Mouse (Mus musculus) adrenal gland, adult 18-20 months (tissue): ENCODE measurements around the gene Patl2. TPM values are rescaled to one million over a fixed set of nuclear protein-coding genes. Genes with fewer than 3 reads are reported as not detected.

Experiments
- DNase-seq, 2 experiments: peaks; one replicate each; pipeline ENCODE4 v3.0.0; 2021 to 2022; ENCODE audit warnings: low spot score in 2 of 2
- total RNA-seq, 2 experiments: library from RNA; stranded (reverse); gene quantifications; 1 replicate in 1 of 2; 2 replicates in 1 of 2; pipeline ENCODE4 v1.2.3; 2021

The Patl2 gene
- total RNA-seq, 2 experiments from 2014 or later = not detected

DNA sequence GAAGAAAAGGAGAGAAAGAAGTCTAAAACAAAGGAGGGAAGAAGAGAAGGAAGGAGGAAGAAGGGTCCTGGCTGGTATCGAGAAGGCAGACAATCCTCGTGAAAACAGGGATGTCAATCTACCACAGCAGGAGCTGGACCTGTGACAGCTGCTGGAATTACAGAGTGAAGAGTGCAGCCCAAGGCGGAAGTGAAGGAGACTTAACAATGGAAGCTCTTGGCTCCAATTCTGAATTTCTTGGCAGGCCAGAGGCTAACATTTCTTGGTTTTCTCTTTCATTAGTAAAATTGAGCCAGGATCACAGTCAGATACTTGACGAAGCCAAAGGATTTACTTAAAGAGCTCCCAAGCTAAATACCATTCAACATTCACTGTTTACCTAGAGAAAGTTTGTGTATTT lies 99.5 kb downstream of the Patl2 start:
- DNase-seq = no peak

DNA sequence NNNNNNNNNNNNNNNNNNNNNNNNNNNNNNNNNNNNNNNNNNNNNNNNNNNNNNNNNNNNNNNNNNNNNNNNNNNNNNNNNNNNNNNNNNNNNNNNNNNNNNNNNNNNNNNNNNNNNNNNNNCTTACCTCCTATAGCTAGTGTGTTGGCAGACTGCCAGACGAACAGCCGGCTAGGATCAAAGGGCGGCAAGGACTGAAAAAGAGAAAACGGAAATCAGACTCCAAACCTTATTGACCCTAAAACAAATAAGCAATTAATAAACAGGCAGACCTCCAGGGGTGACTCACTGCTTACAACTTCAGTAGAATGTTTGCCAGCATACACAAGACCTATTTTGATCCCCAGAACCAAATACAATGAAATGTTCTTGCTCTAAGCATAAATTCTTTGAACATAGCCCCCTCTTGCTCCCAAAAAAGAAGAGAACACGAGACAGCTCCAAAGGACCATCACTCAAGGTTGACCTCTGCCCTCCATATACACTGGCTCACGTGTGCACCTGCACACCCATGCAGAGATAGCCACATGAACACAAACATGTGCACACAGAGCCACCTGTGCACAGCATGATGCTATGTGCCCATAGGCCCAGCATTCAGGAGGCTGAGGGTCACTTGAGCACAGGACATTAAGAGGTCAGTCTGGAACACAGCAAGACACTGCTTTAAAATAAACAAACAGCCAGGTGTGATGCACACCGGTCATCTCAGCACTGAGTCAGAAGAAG lies 104.1 kb downstream of the Patl2 start:
- DNase-seq = no peak

Other genes with a start within 250 kb of the Patl2 start
- 10 to 100 TPM; 19.8 to 25.4 TPM for gene Ctdspl2, start 230.2 kb downstream of the Patl2 start, total RNA-seq
- gene Mageb3, start 230.1 kb downstream of the Patl2 start, total RNA-seq = not detected
- 10 to 100 TPM; 16.9 to 18.7 TPM for gene Eif3j1, start 157.6 kb downstream of the Patl2 start, total RNA-seq
- 10 to 100 TPM; 16.1 to 17.9 TPM for gene Spg11, start 67.8 kb downstream of the Patl2 start, total RNA-seq
- 1,000 to 10,000 TPM in 1 of 2 experiments, 100 to 1,000 TPM in 1; 825 to 1,833 TPM for gene B2m, start 38.5 kb downstream of the Patl2 start, total RNA-seq
- gene Trim69, start 25.5 kb downstream of the Patl2 start, total RNA-seq = under 1 TPM in 1 of 2 experiments, not detected in 1; 0.16 TPM
- gene Terb2, start 83 bp upstream of the Patl2 start, total RNA-seq = not detected
- gene Sord, start 48.6 kb upstream of the Patl2 start, total RNA-seq = 10 to 100 TPM; 68.2 to 83.0 TPM
- gene Duox2, start 112.3 kb upstream of the Patl2 start, total RNA-seq = under 1 TPM in 1 of 2 experiments, not detected in 1; 0.13 TPM
- gene Duoxa2, start 112.7 kb upstream of the Patl2 start, total RNA-seq = not detected
- gene Duoxa1, start 127.5 kb upstream of the Patl2 start, total RNA-seq = not detected
- gene Duox1, start 129.5 kb upstream of the Patl2 start, total RNA-seq = under 1 TPM in 1 of 2 experiments, not detected in 1; 0.07 TPM
- 10 to 100 TPM in 1 of 2 experiments, 1 to 10 TPM in 1; 6.4 to 10.4 TPM for gene Shf, start 183.0 kb upstream of the Patl2 start, total RNA-seq
- 1 to 10 TPM; 1.2 to 7.1 TPM for gene Slc28a2, start 240.3 kb upstream of the Patl2 start, total RNA-seq